Mouse (Mus musculus) testis, adult 2 months (tissue): ENCODE data around the gene Triobp.

Experiments used
- CTCF ChIP-seq: fragments of 200-500 bp; IDR thresholded peaks from 2 replicates; pipeline ENCODE4 v1.5.1; 2012; ENCODE audit warnings: low read depth, mild to moderate bottlenecking, inconsistent platforms, low read length, moderate library complexity; ENCODE audit not compliant: control insufficient read depth, insufficient read depth, insufficient replicate concordance
- POLR2A ChIP-seq: fragments of 200-500 bp; IDR thresholded peaks from 2 replicates; pipeline ENCODE4 v1.6.1; 2012; ENCODE audit warnings: low read depth, mild to moderate bottlenecking, inconsistent platforms, low read length, moderate library complexity; ENCODE audit not compliant: control insufficient read depth

DNA sequence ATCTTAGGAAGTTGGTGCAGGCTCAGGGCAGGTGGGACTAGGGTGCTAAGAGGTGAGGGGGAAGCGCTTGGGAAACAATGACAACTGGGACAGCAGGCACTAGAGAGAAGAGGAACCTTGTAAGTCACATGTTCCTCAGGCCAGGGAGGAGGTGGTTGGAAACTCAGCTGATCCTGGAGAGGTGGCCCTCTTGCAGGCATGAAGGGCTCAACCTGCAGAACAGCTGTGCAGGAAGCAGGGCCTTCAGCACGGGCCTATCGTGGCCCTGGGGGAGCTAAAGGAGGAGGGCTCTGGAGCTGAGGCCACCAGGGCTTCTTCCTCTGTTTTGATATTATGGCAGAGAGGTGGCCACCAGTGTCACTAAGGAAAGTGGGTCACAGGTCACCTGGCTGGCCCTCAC lies 49.1 kb downstream of the Triobp start:
- no peak for TF ChIP-seq POLR2A
- no peak for TF ChIP-seq CTCF
